Mouse (Mus musculus) adrenal gland, postnatal 10 days (tissue): ENCODE data around the gene Saysd1. TPM values are rescaled to one million over a fixed set of nuclear protein-coding genes. Genes with fewer than 3 reads are reported as not detected.
A peak's percentile ranks its signal among the peaks of the same experiment; 100 is the strongest.

Experiments
- DNase-seq: peaks from one replicate; pipeline ENCODE4 v3.0.0; 2021; ENCODE audit warnings: mixed read lengths
- total RNA-seq, 2 experiments: library from RNA; stranded (reverse); gene quantifications; 2 replicates each; pipeline ENCODE4 v1.2.3; 2021

The Saysd1 gene
- total RNA-seq, 2 experiments from 2014 or later, result 4.5 to 6.5 TPM

DNA sequence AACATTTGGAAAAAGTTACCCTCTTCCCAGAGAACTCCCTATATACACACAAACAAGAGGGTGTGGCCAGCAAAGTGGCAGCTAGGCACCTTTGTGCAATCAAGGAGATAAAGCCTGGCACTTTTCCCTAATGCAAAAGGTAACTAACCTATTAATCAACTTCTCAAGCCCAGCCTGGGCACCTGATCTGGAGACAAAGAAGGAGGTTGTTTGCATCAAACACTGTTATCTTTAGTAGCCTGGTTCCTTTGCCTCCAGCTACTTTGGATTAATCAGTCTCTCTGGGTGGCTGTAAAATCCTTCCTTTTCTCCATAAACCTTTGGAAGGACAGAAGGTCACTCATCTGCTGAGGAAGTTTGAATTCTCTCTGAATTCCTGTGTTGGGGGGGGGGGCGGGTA lies 27.4 kb downstream of the Saysd1 start:
- no peak for DNase-seq

DNA sequence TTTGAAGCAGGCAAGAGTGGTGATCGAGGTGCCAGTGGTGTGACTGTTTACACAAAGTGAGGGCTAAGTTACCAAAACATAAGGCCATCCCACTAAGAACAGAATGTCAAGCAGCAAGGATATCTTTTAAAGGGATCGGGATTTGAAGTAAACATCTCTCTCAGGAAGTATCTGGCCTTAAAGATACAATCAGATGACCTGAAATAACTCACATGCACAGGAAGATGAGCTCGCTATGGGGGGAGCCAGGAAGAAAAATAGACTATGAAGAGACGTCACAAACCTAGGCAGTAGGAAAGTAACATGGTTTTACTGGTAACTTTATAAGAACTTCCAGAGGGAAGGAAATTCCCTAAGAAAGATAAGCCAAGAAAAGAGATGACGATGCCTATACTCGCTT lies 32.1 kb downstream of the Saysd1 start:
- no peak for DNase-seq

DNA sequence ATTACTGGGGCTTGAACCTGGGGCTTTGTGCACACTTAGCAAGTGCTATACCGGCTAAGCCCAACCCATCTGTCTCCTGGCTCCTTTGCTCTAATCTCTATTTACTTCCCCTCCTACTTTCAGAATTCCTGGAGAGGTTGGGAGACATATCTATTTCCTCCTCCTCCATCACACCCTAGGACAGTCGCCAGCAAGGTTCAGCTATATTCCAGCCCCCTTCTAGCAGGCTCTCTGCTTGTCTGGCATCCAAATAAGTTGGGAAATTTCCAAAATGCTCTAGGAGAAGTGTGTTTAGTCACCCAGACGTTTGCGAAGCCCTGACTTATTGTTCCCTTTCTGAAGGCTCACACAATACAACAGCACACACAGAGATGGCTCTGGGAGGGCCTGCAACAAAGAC lies 35.1 kb downstream of the Saysd1 start:
- peak; percentile 13 for DNase-seq

DNA sequence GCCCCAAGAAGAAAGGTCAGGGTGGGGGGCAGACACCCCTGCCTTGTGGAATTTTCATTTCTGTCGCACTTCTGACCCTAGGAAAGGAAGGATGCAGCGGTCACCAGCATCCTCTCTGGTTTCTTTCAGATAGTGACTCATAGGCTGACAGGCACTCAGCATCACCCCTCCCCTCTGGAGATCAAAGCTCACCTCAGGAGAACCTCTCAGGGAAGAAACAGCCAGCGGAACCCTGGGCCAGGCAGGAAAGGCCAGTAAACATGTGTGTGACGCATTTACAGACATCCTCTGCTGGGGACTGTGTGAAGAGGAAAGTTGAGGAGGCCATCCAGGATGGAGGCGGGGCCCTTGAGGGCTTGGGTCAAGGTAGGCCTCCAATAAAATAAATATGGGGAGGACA lies 40.3 kb downstream of the Saysd1 start:
- peak; percentile 26 for DNase-seq

DNA sequence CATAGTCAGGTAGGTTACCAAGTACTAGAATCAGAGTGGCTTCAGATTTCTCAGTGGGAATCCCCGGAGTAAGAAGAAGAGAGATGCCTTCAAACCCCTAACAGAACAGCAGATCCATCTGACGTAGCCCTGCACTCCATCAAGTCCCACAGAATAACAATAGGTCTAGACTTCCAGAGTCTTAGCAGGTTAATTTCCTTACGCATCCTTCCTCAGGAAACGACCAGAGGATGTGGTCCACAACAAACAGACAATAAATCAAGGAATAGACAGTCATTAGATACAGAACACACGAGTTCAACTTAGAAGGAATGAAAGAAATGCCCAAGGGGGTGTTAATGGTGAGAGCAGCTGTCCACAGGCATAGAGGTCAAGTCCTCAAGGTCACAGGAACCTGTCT lies 43.4 kb downstream of the Saysd1 start:
- DNase-seq, result no peak

DNA sequence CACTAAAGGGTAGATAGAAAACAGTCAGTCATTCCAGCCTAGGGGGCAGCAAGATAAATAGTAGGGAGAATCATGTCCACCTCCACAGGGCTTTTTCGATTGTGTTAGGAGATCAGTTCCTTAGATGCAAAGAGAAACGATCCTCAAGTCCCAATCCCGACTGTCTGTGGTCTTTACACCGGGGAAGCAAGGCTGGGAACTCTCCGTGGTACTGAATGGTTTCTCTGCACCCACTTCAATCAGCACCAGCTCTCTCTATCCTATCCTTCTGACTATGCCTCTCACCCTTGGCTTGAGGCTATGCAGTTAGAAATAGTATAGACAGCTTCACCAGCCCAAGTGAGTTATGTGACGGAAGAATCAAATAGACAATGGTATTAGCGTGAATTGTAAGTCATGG lies 44.8 kb downstream of the Saysd1 start:
- peak; percentile 81 for DNase-seq

DNA sequence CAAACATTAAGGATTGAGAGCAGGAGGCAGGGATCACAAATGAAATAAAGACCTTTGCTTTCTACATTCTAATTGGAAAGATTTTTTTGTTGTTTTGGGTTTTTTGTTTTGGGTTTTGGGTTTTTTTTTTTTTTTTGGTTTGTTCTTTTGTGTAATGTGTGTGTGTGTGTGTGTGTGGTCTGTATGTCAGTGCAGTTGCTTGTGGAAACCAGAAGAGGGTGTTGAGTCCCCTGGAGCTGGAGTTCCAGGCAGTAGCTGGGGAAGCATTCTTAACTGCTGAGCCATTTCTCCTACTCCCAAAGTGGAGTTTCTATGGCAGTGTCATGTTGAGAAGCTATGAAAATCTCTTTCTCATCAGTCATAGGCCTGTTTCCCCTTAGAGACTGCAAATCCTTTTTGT lies 54.0 kb downstream of the Saysd1 start:
- no peak for DNase-seq

DNA sequence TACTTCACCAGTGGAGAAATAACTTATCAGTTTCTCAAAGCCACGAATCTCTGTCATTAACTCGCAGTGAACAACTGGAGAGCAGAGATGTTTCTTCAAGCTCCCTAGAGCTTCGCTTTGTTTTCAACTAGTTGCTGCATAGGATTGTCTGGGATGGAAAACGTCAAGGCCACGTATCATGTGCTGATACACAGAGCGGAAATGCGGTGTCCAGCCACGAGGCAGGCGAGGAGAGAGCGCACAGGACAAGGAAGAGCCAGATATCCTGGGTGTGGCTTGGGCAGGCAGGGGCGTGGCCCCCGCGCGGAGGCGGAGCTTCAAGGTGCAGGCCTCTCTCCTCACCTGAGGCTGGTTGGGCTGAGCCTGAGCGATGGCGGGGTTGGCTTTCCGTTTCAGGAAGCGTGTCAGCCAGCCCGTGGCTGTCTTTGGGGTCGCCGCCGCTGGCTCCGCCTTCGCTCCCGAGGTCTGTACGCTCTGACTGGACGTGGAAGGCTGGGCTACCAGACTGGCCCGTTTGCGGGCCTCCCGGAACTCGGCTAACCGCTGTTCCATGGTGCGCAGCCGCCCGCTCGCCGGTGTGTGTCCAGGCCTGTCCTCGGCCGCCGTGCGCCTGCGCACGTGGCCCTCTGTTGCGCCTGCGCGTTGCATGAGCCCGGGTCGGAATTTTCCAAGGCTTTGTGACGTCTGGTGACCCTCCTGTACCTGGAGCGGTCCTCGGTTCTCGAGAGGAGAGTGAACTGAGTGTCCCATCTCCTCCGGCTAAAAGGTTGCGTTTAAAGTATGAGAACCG lies 55.6 kb downstream of the Saysd1 start:
- DNase-seq, result peak; percentile 93

DNA sequence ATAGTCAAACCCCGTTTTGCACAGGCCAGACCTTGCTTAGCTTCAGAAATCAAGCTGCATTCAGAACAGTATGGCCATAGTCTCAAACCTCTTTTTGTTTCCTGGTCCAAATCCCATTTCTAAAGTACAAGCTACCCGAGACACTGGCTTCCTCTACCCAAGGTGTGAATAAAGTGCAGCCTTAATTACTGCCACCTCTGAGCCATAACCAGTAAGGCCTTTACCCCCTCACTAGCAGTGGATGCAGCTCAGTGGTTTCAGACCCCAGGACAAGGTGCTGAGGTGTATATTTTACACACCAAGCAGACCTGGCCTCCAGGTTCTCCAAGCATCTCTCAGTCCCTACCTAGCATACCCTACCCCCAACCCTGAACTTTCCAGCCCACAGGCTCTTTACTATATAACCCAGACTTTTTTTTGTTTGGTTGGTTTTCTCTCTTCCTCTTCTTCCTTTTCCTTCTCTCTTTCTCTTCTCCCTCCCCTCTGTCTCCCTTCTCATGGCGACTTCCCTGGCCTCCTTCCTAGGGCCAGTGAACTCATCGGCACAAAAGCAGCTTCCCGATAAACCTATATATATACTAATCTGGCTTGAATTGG lies 56.3 kb downstream of the Saysd1 start:
- DNase-seq, result no peak

DNA sequence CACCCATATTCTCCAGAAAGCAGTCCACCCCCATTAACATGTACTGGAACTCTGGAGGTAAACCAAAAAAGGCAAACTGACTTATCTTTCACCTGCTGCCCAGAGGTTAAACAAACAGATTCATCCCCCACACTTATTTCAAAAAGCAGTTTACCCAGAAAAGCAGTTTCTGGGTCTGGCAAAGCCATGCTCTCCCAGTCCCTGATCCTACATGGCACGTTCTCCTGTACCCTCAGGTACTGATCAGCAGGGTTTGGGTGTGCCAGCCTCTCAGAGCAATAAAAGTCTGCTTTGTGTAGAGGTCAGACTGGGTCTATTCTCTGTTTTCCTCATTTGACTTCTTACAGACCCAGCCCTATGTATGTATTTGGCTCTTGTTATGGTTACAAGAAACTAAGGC lies 57.2 kb downstream of the Saysd1 start:
- DNase-seq, result no peak

DNA sequence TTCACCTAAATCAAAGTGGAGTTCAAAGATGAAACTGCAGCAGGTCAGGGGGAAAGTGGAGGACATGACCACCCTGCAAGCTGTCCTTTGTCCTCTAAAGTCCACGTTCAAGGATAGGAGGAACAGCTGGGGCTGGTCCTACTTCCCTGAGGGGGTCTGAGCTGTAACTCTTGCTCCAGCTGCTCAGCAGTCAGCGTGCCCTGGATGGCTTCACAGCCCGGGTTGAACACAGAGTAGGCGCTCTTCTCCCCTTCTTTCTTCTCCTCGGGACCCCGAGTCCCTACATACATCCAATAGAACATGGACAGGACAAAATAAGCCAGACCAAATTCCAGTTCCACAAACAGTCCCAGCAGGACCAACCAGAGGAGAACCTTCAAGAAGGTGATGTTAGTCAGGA lies 61.2 kb downstream of the Saysd1 start:
- DNase-seq, result no peak

DNA sequence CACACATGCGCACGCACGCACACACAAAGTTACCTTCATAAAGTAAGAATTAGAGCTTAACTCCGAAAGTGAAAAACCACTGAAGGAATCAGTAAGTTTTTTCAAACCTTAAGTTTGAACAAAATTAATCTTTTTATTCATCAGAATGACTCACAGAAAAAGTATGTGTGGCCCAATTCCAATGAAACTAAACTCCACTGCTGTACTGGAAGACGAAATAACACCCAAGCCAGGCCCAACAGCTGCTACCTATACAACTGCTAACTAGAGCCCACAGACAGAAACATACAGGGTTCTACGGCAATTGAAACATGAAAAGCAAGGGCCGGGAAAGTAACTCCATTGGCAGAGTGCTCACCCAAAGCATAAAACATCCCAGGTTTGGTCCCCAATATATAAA lies 62.8 kb downstream of the Saysd1 start:
- DNase-seq, result no peak

DNA sequence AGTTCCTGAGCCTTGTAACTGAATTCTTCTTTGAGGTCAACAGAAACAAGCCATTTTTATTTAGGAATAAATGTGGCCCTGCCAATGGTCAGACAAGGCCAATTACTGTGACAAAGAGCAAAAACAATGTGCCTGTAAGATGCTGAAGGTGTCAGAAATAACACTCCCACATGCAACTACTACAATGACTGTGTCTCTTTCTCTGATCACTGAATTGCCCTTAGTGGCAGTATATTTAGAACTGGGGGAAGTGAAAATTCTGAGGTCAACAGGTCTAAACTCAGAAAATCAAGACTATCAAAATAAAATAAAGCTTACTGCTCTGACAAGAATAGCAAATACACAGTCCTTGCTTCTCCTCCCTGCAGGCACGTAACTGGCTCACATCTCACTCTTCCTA lies 63.6 kb downstream of the Saysd1 start:
- DNase-seq, result no peak

DNA sequence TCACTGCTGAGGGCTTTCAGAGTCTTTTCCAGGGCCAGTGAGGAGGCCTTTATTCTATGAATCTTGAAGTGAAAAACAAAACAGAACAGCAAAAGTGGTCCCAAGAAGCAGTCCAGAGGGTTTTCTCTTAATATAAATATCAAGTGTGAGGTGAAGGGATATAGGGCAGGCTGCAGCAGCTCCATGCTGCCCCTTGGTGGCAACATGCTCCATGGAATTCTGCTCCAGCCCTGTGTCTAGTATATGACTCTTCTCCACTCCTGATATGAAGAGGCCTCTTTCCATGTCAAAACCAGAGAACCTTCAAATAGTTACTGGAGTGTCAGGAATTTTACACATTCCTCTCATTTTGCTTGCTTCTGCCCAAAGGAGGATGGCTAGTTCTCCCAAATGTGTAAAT lies 67.7 kb downstream of the Saysd1 start:
- DNase-seq, result peak; percentile 49

DNA sequence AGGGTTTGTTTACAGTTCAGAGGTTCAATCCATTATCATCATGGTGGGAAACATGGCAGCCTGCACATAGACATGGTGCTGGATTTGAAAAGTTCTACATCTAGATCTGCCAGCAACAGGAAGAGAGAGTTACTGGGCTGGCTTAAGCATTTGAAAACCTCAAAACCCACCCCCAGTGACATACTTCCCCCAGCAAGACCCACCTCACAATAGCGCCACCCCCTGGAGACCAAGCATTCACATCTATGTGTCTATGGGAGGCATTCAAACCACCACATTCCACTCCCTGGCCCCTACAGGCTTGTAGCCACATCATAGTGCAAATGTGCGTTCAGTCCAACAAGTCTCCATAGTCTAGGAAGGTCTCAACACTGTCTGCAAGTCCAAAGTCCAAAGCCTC lies 70.0 kb downstream of the Saysd1 start:
- no peak for DNase-seq

DNA sequence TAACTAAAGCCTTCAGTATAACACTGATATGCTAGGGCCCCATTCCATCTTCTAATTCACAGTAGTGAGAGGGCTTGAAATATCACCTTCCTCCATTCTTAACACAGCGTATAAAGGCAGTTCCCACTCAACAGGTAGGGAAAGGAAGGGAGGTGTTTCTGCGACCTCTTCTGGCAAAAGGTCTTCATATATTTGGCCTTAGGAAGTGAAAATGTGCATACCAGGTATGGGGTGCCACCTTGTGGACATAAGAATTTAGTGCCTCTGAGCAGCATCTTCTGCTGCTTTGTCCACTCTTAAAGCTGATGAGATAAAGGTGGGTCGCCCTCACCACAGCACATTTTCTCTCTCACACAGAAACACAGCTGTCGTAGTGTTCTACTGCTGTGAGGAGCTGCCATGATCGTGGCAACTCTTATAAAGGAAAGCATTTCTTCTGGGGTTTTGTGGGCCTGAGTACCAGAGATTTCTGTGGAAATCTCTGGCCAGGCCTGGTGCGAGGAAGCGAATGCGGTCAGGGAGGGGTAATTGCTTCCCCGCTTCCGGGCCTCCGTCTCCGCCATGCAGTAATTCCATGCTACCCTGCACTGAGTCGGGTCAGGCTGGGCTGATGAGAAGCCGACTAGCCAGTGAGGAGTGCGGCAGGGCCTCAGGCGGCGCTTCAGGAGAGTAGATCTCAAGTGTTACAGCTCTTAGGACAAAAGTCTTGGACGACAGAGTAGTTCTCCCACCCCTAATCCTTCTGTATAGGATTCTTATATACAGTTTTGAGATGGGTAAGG lies 70.8 kb downstream of the Saysd1 start:
- DNase-seq, result peak; percentile 77

DNA sequence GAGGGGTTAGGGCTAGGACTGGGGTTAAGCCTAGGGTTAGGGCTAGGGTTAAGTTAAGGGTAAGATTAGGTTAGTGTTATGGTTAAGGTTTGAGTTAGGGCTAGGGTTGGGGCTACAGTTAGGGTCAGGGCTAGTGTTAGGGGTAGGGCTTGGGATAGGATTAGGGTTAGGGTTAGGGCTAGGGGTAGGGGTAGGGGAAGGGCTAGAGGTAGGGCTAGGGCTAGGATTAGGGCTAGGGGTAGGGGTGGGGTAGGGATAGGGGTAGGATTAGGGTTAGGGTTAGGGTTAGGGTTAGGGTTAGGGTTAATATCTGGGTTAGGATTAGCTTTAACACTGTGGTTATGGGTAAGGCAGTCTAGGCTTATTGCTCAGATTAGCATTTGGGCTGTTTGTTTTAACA lies 73.6 kb downstream of the Saysd1 start:
- no peak for DNase-seq

DNA sequence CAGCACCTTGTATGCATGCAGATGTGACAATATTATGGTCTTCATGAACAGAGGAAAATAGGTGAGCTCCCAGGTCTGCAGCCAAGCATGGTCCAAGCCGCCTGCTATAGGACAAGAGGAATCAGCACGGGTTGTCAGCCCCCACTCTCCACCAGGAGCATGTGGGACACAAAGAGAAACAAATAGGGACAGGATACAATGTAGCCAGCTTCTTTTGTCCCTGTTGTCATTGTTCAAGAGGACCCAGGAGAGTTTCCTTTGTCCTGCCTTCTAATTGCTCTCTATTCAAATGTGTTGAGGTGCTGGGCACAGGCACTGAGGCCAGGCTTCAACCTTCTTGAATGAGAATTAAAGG lies 89.9 kb downstream of the Saysd1 start:
- no peak for DNase-seq

DNA sequence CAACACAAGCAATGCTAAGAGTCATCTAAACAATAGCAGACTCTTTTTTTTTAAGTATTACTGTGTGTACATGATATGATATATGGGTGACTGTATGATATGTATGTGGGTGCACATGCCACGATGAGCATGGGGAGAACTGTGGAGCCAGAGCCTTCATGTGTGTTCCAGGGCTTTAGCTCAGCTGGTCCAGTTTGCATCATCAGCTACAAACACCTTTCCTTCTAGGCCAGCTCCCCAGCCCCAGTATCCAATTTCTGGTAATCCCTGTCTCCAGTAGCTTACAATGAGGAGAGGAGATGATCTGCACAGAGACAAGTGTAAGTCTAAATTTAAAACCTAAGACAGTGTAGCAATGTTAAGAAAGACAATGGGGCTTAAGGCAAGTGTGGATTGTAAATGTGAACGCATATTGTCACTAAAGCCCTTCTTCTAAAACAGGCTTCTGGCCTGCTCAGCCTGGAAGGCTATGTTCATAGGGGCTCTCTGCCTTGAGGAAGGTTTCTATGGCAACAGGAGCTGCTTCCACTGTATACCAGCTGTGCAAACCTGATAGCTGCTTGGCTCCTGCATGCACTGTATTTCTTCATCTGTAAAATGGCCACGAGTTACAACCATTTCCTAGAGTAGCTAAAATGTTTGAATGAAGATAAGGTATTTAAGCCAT lies 90.4 kb downstream of the Saysd1 start:
- DNase-seq, result no peak

DNA sequence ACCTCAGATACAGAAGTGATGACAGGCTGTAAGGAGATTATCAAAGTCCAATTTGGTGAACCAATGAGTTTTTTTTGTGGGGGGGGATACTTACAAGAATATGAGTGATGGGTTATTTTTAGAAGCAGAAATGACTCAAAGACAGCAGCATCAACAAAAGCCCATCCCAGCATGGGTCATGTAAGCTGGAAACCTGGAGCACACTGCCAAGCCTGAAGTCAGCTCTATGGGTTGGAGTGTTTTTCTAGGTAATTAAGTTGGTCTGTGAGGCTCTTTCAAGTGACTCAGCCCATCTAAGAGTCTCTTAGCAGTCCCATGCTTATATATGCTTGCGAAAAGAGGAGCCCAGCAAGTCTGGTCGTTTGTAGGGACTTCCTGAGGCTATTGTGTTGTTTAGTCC lies 91.0 kb downstream of the Saysd1 start:
- DNase-seq, result no peak

DNA sequence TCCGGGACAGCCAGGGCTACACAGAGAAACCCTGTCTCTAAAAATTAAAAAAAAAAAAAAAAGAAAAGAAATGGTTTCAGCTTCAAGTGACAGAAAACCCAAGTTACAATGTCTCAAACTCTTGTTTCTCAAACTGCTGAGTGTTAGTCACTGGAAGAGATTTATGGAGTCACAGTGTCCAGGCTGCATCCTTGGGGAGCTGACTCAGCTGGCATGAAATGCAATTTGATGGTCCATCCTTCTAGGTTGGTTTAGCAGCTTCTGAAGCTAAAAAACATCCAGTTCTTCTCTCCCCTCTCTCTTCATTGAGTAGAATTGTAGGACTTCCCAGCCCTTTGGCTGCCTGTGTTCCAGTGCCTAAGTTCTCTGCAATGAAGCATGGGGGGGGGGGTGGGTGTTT lies 94.3 kb downstream of the Saysd1 start:
- peak; percentile 59 for DNase-seq

DNA sequence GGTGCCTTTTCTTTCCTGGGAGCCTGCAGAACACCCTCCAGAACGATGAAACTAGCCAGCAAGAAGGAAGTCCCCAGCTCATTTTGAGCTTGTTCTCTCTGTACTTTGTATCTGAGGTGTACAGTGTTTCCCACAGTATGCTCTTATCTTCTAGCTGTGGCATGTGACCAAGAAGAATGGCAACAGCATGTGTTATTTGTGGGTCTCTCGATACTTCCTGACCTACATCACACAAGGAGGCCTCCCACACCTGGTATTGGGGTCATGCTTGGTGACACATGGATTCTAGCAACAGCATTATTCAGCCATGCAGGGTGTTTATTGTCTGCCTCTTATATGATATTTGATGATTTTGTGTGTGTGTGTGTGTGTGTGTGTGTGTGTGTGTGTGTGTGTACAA lies 96.5 kb downstream of the Saysd1 start:
- no peak for DNase-seq

DNA sequence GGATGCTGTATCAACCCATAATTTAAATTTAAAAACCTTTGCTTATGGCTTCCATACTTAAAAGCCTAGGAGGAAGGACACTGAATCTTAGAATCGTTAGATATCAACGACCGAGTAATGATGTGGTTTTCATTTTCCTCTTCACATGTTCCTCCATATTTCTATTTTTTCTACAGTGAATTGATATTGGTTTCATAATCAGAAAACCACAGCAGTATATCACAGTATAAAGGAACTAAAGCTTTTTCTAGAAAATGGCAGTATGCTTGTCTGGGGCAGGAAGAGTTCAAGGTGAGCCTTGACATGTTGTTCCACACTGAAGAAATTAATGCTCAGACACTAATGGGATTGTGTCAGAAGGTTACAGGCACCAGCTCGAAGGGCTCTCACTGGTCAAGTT lies 97.4 kb downstream of the Saysd1 start:
- DNase-seq, result no peak
